Mouse (Mus musculus): ENCODE results near the gene Tigd3.

GRCm38 (mm10) chr19:5942581-5942980 lies 48.6 kb upstream of the Tigd3 start:
- TF ChIP-seq CTCF (IDR thresholded peaks at IDR 0.05; ENCODE audit: extremely low read depth, insufficient read depth, insufficient read length, insufficient replicate concordance) (no peak), POLR2A (IDR thresholded peaks at IDR 0.05; ENCODE audit: low read depth, low read length) (no peak)
